Mouse (Mus musculus): ENCODE data around the gene Ctc1. TPM values are rescaled to one million over a fixed set of nuclear protein-coding genes. Genes with fewer than 3 reads are reported as not detected.

The Ctc1 gene
- polyA plus RNA-seq, 1 experiment: 35.0 TPM

- TF ChIP-seq FOSL1 (IDR thresholded peaks at IDR 0.05; ENCODE audit: insufficient read depth, low read length, poor library complexity, severe bottlenecking): no peak
- no peak for TF ChIP-seq MYOG (IDR thresholded peaks at IDR 0.05; ENCODE audit: control insufficient read depth, extremely low read depth, insufficient read length)
- no peak for TF ChIP-seq MYOD1 (IDR thresholded peaks at IDR 0.05; ENCODE audit: control insufficient read depth, insufficient read length, low read depth)
- TF ChIP-seq CEBPB (IDR thresholded peaks at IDR 0.05; ENCODE audit: low read depth): no peak
- TF ChIP-seq CTCF (IDR thresholded peaks at IDR 0.05; ENCODE audit: control insufficient read depth, insufficient read depth, insufficient read length): no peak
- TF ChIP-seq USF1 (IDR thresholded peaks at IDR 0.05; ENCODE audit: low read depth): no peak
- TF ChIP-seq MAX (IDR thresholded peaks at IDR 0.05): no peak
- H3K4me3 ChIP-seq (ENCODE audit: insufficient read depth, poor library complexity, severe bottlenecking): peak overlapping the region; percentile 65
- H3K27me3 ChIP-seq (ENCODE audit: control insufficient read depth, insufficient read depth, insufficient read length): no peaks in the 10 kb centered on the region
- no peaks in the 10 kb centered on the region for H3K36me3 ChIP-seq (ENCODE audit: control insufficient read depth, insufficient read depth)
- H3K79me2 ChIP-seq (ENCODE audit: control insufficient read depth, insufficient read depth): no peaks in the 10 kb centered on the region
- H3K79me3 ChIP-seq (ENCODE audit: low read depth): no peaks in the 10 kb centered on the region
- H3ac ChIP-seq (ENCODE audit: control insufficient read depth, insufficient read length, low read depth): peak overlapping the region; percentile 96
Observed at GRCm38 (mm10) chr11:69070093-69070492, 54.4 kb downstream of the Ctc1 start.

GRCm38 (mm10) chr11:69070590-69071222, 55.0 kb downstream of the Ctc1 start, which contains the start of gene Tmem107:
Gene Tmem107, plus strand, starts transcription at chr11:69070806.
- Histone ChIP-seq H3K79me2 (ENCODE audit: control insufficient read depth, insufficient read depth) (no peaks in the 10 kb centered on the region), H3K27me3 (ENCODE audit: control insufficient read depth, insufficient read depth, insufficient read length) (no peaks in the 10 kb centered on the region), H3K79me3 (ENCODE audit: low read depth) (no peaks in the 10 kb centered on the region), H3ac (ENCODE audit: control insufficient read depth, insufficient read length, low read depth) (peak within 1 kb of the TSS; percentile 96), H3K4me3 (ENCODE audit: insufficient read depth, poor library complexity, severe bottlenecking) (peak within 1 kb of the TSS; percentile 65), H3K36me3 (ENCODE audit: control insufficient read depth, insufficient read depth) (no peaks in the 10 kb centered on the region)
- TF ChIP-seq MAX (IDR thresholded peaks at IDR 0.05) (peak; percentile 74), CTCF (IDR thresholded peaks at IDR 0.05; ENCODE audit: control insufficient read depth, insufficient read depth, insufficient read length) (no peak), FOSL1 (IDR thresholded peaks at IDR 0.05; ENCODE audit: insufficient read depth, low read length, poor library complexity, severe bottlenecking) (no peak), MYOG (IDR thresholded peaks at IDR 0.05; ENCODE audit: control insufficient read depth, extremely low read depth, insufficient read length) (no peak), MYOD1 (IDR thresholded peaks at IDR 0.05; ENCODE audit: control insufficient read depth, insufficient read length, low read depth) (no peak)

DNA sequence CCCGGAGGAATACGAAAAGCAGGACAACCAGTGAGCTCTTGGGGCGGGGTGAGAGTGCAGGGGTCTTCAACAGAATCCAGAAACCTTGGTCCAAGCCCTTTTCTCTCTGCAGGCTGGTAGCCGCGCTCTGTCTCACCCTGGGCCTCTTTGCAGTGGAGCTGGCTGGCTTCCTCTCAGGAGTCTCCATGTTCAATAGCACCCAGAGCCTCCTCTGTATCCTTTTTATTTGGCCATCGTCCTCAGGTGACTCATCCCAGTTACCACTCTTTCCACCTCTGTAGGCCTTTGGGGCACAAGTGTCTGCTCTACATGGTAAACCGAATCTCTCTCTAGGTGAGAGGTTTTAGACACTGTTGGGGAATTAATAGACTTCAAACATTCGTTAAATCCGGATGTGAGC, 55.6 kb downstream of the Ctc1 start:
- Histone ChIP-seq H3ac (ENCODE audit: control insufficient read depth, insufficient read length, low read depth) (peak overlapping the region; percentile 96), H3K36me3 (ENCODE audit: control insufficient read depth, insufficient read depth) (no peaks in the 10 kb centered on the region), H3K79me3 (ENCODE audit: low read depth) (no peaks in the 10 kb centered on the region), H3K4me3 (ENCODE audit: insufficient read depth, poor library complexity, severe bottlenecking) (peak overlapping the region; percentile 65), H3K79me2 (ENCODE audit: control insufficient read depth, insufficient read depth) (no peaks in the 10 kb centered on the region), H3K27me3 (ENCODE audit: control insufficient read depth, insufficient read depth, insufficient read length) (no peaks in the 10 kb centered on the region)
- TF ChIP-seq CEBPB (IDR thresholded peaks at IDR 0.05; ENCODE audit: low read depth) (no peak), FOSL1 (IDR thresholded peaks at IDR 0.05; ENCODE audit: insufficient read depth, low read length, poor library complexity, severe bottlenecking) (peak; percentile 22)

GRCm38 (mm10) chr11:69072234-69072633, 56.5 kb downstream of the Ctc1 start:
- Histone ChIP-seq H3K27me3 (ENCODE audit: control insufficient read depth, insufficient read depth, insufficient read length) (no peaks in the 10 kb centered on the region), H3K36me3 (ENCODE audit: control insufficient read depth, insufficient read depth) (no peaks in the 10 kb centered on the region), H3K79me2 (ENCODE audit: control insufficient read depth, insufficient read depth) (no peaks in the 10 kb centered on the region), H3K79me3 (ENCODE audit: low read depth) (no peaks in the 10 kb centered on the region), H3ac (ENCODE audit: control insufficient read depth, insufficient read length, low read depth) (no peak overlapping the region), H3K4me3 (ENCODE audit: insufficient read depth, poor library complexity, severe bottlenecking) (no peak overlapping the region)
- TF ChIP-seq FOSL1 (IDR thresholded peaks at IDR 0.05; ENCODE audit: insufficient read depth, low read length, poor library complexity, severe bottlenecking): no peak
- no peak for TF ChIP-seq CTCF (IDR thresholded peaks at IDR 0.05; ENCODE audit: control insufficient read depth, insufficient read depth, insufficient read length)
- no peak for TF ChIP-seq USF1 (IDR thresholded peaks at IDR 0.05; ENCODE audit: low read depth)
- no peak for TF ChIP-seq MYOD1 (IDR thresholded peaks at IDR 0.05; ENCODE audit: control insufficient read depth, insufficient read length, low read depth)
- TF ChIP-seq CEBPB (IDR thresholded peaks at IDR 0.05; ENCODE audit: low read depth): no peak
- no peak for TF ChIP-seq MYOG (IDR thresholded peaks at IDR 0.05; ENCODE audit: control insufficient read depth, extremely low read depth, insufficient read length)
- TF ChIP-seq MAX (IDR thresholded peaks at IDR 0.05): no peak

GRCm38 (mm10) chr11:69072666-69073064, 57.0 kb downstream of the Ctc1 start:
- Histone ChIP-seq H3K36me3 (ENCODE audit: control insufficient read depth, insufficient read depth) (no peaks in the 10 kb centered on the region), H3K79me2 (ENCODE audit: control insufficient read depth, insufficient read depth) (no peaks in the 10 kb centered on the region), H3K79me3 (ENCODE audit: low read depth) (no peaks in the 10 kb centered on the region), H3K27me3 (ENCODE audit: control insufficient read depth, insufficient read depth, insufficient read length) (no peaks in the 10 kb centered on the region), H3ac (ENCODE audit: control insufficient read depth, insufficient read length, low read depth) (peak overlapping the region; percentile 64), H3K4me3 (ENCODE audit: insufficient read depth, poor library complexity, severe bottlenecking) (peak overlapping the region; percentile 3)
- no peak for TF ChIP-seq CEBPB (IDR thresholded peaks at IDR 0.05; ENCODE audit: low read depth)
- no peak for TF ChIP-seq FOSL1 (IDR thresholded peaks at IDR 0.05; ENCODE audit: insufficient read depth, low read length, poor library complexity, severe bottlenecking)
- no peak for TF ChIP-seq USF1 (IDR thresholded peaks at IDR 0.05; ENCODE audit: low read depth)
- no peak for TF ChIP-seq MYOD1 (IDR thresholded peaks at IDR 0.05; ENCODE audit: control insufficient read depth, insufficient read length, low read depth)
- no peak for TF ChIP-seq MYOG (IDR thresholded peaks at IDR 0.05; ENCODE audit: control insufficient read depth, extremely low read depth, insufficient read length)
- no peak for TF ChIP-seq CTCF (IDR thresholded peaks at IDR 0.05; ENCODE audit: control insufficient read depth, insufficient read depth, insufficient read length)
- TF ChIP-seq MAX (IDR thresholded peaks at IDR 0.05): no peak
